19 mouse cellular contexts compared by ENCODE assay signal in genomic region chr7:51821467-51821866, GRCm38 (mm10). TPM values are rescaled to one million over a fixed set of nuclear protein-coding genes. Genes with fewer than 3 reads are reported as not detected.
DNase-seq lines count a peak whose midpoint lies in the region; ATAC-seq lines count a peak whose summit lies in the region.
"Had no signal": no experiment of that assay in that cellular context is flagged by ENCODE, and none has a peak within 500 bp of the region (broad histone marks: within the 10 kb centered on the region; RNA-seq: fewer than 3 reads in every experiment).

No protein-coding gene starts in this region.

- intact Hi-C loops in left cerebral cortex, postnatal 4 days (cut with DNase I), result no loop called here

- no peak overlapping the region for H3K9ac ChIP-seq in forebrain, embryonic 14.5 days (ENCODE audit: low read length)
- no peak overlapping the region for H3K9ac ChIP-seq in forebrain, embryonic 15.5 days (replicated peaks)
- H3K9ac ChIP-seq: embryonic facial prominence, embryonic 13.5 days; forebrain, embryonic 13.5 days; hindbrain, embryonic 12.5 days had no signal

- no peaks in the 10 kb centered on the region for H3K4me1 ChIP-seq in forebrain, embryonic 14.5 days (ENCODE audit: control insufficient read depth, insufficient read depth, low read length)
- H3K4me1 ChIP-seq in forebrain, embryonic 15.5 days, result peaks cover 11% of the 10 kb centered on the region
- H3K4me1 ChIP-seq: embryonic facial prominence, embryonic 13.5 days; heart, embryonic 10.5 days; hindbrain, embryonic 12.5 days had no signal

- H3K27ac ChIP-seq in forebrain, embryonic 14.5 days (ENCODE audit: low read depth, low read length), result no peak overlapping the region
- no peak overlapping the region for H3K27ac ChIP-seq in forebrain, embryonic 15.5 days (replicated peaks)
- H3K27ac ChIP-seq: embryonic facial prominence, embryonic 13.5 days; forebrain, embryonic 13.5 days; heart, embryonic 10.5 days; hindbrain, embryonic 12.5 days had no signal

- no peaks in the 10 kb centered on the region for H3K9me3 ChIP-seq in forebrain, embryonic 14.5 days (replicated peaks; ENCODE audit: control insufficient read depth, low read length)
- H3K9me3 ChIP-seq in forebrain, embryonic 15.5 days, result no peaks in the 10 kb centered on the region
- H3K9me3 ChIP-seq: embryonic facial prominence, embryonic 13.5 days; forebrain, embryonic 13.5 days; heart, embryonic 10.5 days; hindbrain, embryonic 12.5 days had no signal

- no peaks in the 10 kb centered on the region for H3K36me3 ChIP-seq in forebrain, embryonic 14.5 days (ENCODE audit: control insufficient read depth, insufficient read depth, low read length)
- no peaks in the 10 kb centered on the region for H3K36me3 ChIP-seq in forebrain, embryonic 15.5 days
- H3K36me3 ChIP-seq: embryonic facial prominence, embryonic 13.5 days; heart, embryonic 10.5 days; hindbrain, embryonic 12.5 days had no signal

- DNase-seq in cerebellum, adult 9-11 months, result peak; percentile 12
- no peak for DNase-seq in cerebellum, adult 8-10 months
- peak; percentile 46 for DNase-seq in forebrain, embryonic 14.5 days (ENCODE audit: low spot score)
- peak; percentile 68 for DNase-seq in left cerebral cortex, postnatal 4 days
- no peak for DNase-seq in left cerebral cortex, adult 11 months (ENCODE audit: low spot score)
- DNase-seq in brain, adult 2 months (ENCODE audit: low read depth, low spot score), result peak; percentile 25
- no peak for DNase-seq in B cell, adult 2 months
- DNase-seq: adrenal gland, postnatal 10 days; gastrocnemius, postnatal 10 days; heart, adult 18-20 months; heart, postnatal 10 days; heart, postnatal 4 days had no signal

- H3K4me3 ChIP-seq in forebrain, embryonic 14.5 days (ENCODE audit: low read depth, low read length), result no peak overlapping the region
- no peak overlapping the region for H3K4me3 ChIP-seq in forebrain, embryonic 15.5 days
- H3K4me3 ChIP-seq: embryonic facial prominence, embryonic 13.5 days; forebrain, embryonic 13.5 days; heart, embryonic 10.5 days; hindbrain, embryonic 12.5 days had no signal

- H3K27me3 ChIP-seq in forebrain, embryonic 14.5 days (replicated peaks; ENCODE audit: control insufficient read depth, insufficient read depth, low read length), result no peaks in the 10 kb centered on the region
- no peaks in the 10 kb centered on the region for H3K27me3 ChIP-seq in forebrain, embryonic 15.5 days
- H3K27me3 ChIP-seq: forebrain, embryonic 13.5 days; hindbrain, embryonic 12.5 days had no signal

- WGBS in forebrain, embryonic 14.5 days, result 63% methylated on average over 2 of the region's 2 CpGs
- WGBS in forebrain, embryonic 15.5 days, result 50% methylated on average over 2 of the region's 2 CpGs

- ATAC-seq in forebrain, embryonic 14.5 days, result no peak
- ATAC-seq in forebrain, embryonic 15.5 days (replicated peaks), result no peak; the same call in 1 of the 2 replicates
- ATAC-seq: forebrain, embryonic 13.5 days; inflammation-experienced regulatory T-cells, adult 6 months; intestine, postnatal 0 days had no signal

- no peak overlapping the region for H3K4me2 ChIP-seq in forebrain, embryonic 14.5 days (ENCODE audit: low read length)
- no peak overlapping the region for H3K4me2 ChIP-seq in forebrain, embryonic 15.5 days (replicated peaks)
- H3K4me2 ChIP-seq: embryonic facial prominence, embryonic 13.5 days; forebrain, embryonic 13.5 days; hindbrain, embryonic 12.5 days had no signal

RNA-seq across cellular contexts. Expression of gene Gas2, which starts 40.3 kb away (rescaled TPM):
- 14.9 and 17.2 TPM in 2 replicates for polyA plus RNA-seq in forebrain, embryonic 14.5 days (2014; fragmentation: Nextera tagmentation; extraction: Ambion mirVana)
- 15.5 and 19.7 TPM in 2 replicates for polyA plus RNA-seq in forebrain, embryonic 15.5 days (2015; fragmentation: Nextera tagmentation; extraction: Ambion mirVana)
- total RNA-seq in left cerebral cortex, postnatal 4 days (2021), result 10 to 100 TPM; 10.5 to 13.5 TPM

RNA-seq across cellular contexts. Expression of gene Fancf, which starts 40.6 kb away (rescaled TPM):
- polyA plus RNA-seq in forebrain, embryonic 14.5 days (2014; fragmentation: Nextera tagmentation; extraction: Ambion mirVana), result 6.4 and 7.3 TPM in 2 replicates
- 11.2 and 11.8 TPM in 2 replicates for polyA plus RNA-seq in forebrain, embryonic 15.5 days (2015; fragmentation: Nextera tagmentation; extraction: Ambion mirVana)
- 1 to 10 TPM; 6.6 to 7.1 TPM for total RNA-seq in left cerebral cortex, postnatal 4 days (2021)

Comparison
In these comparisons a context has a peak if more than half of its experiments do, and no peak if none do; other contexts are left out.
1. DNase-seq: peak in cerebellum, adult 9-11 months (single experiment), forebrain, embryonic 14.5 days (single experiment), left cerebral cortex, postnatal 4 days (single experiment) and brain, adult 2 months (single experiment); none in cerebellum, adult 8-10 months (single experiment), left cerebral cortex, adult 11 months (single experiment) and B cell, adult 2 months (0 of 2).